Mouse (Mus musculus) heart, postnatal 0 days (tissue): ENCODE measurements around the gene Dnah7b.
"Not testable (repeated sequence)": the region's sequence is repeated elsewhere in the genome, so short reads cannot be mapped to it uniquely, and the experiment has no call there.

Experiments
- CTCF ChIP-seq: IDR thresholded peaks from 2 replicates; pipeline ENCODE4 v1.5.1; 2016; ENCODE audit warnings: antibody characterized with exemption, control low read depth, low read depth
- EP300 ChIP-seq: IDR thresholded peaks from 2 replicates; pipeline ENCODE4 v1.6.1; 2016; ENCODE audit warnings: antibody characterized with exemption, low read depth

DNA sequence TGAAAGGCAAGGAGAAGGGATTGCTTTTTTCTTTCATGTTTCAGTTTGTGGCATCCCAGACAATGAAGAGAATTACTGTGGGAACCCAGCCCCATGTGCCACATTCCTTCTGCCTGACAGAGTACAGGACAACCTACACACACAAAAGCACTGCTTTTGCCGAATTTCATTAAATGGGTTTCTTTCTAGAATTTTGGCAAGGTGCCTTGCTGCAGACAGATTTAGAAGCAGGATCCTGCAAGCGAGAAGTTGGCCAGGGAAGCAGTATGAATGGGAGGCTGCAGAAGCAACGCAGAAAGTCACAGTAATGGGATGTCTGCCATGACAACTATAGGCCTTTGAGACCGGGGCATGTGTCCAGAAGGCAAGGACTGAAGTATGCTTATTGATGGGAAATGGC lies 352.9 kb downstream of the Dnah7b start:
- TF ChIP-seq CTCF, EP300: not testable (repeated sequence)
